Mouse (Mus musculus) embryonic facial prominence, embryonic 14.5 days (tissue): ENCODE measurements around the gene Ttll10. TPM values are rescaled to one million over a fixed set of nuclear protein-coding genes. Genes with fewer than 3 reads are reported as not detected.

Experiments used
- ATAC-seq: fragments of 200-750 bp; cut with Nextera tagmentation; 2 replicates; pipeline ENCODE4 v1.8.0; 2017; ENCODE audit warnings: low read depth, moderate number of reproducible peaks, moderate TSS enrichment
- DNase-seq: peaks from one replicate; pipeline ENCODE4 v3.0.0-alpha.2; 2015; ENCODE audit warnings: low spot score
- H3K27ac ChIP-seq: fragments of 300-500 bp; sonication (generic); replicated peaks from 2 replicates; pipeline ENCODE4 v1.5.1; 2014; ENCODE audit warnings: low read depth, mild to moderate bottlenecking, low read length, moderate library complexity
- H3K27me3 ChIP-seq: fragments of 300-500 bp; sonication (generic); replicated peaks from 2 replicates; pipeline ENCODE4 v1.6.1; 2014; ENCODE audit warnings: low read length; ENCODE audit not compliant: control insufficient read depth, insufficient read depth
- H3K36me3 ChIP-seq: fragments of 300-500 bp; sonication (generic); 2 replicates; pipeline ENCODE4 v1.6.1; 2014; ENCODE audit warnings: low read length, mixed read lengths; ENCODE audit not compliant: control insufficient read depth, insufficient read depth
- H3K4me1 ChIP-seq: fragments of 300-500 bp; sonication (generic); 2 replicates; pipeline ENCODE4 v1.6.1; 2014; ENCODE audit warnings: antibody characterized with exemption, low read length; ENCODE audit not compliant: control insufficient read depth, insufficient read depth
- H3K4me2 ChIP-seq: fragments of 300-500 bp; sonication (generic); 2 replicates; pipeline ENCODE4 v1.6.1; 2014; ENCODE audit warnings: low read depth, mild to moderate bottlenecking, low read length, moderate library complexity, mixed read lengths
- H3K4me3 ChIP-seq: fragments of 300-500 bp; sonication (generic); 2 replicates; pipeline ENCODE4 v1.5.1; 2014; ENCODE audit warnings: low read depth, mild to moderate bottlenecking, low read length
- H3K9ac ChIP-seq: fragments of 300-500 bp; sonication (generic); 2 replicates; pipeline ENCODE4 v1.6.1; 2014; ENCODE audit warnings: low read depth, mild to moderate bottlenecking, low read length, moderate library complexity, mixed read lengths
- H3K9me3 ChIP-seq: fragments of 300-500 bp; sonication (generic); 2 replicates; pipeline ENCODE4 v1.6.1; 2016; ENCODE audit warnings: low read length; ENCODE audit not compliant: control insufficient read depth
- WGBS: fragments of 180-500 bp; shearing (Covaris S2); extraction: QIAGEN DNeasy Blood & Tissue Kit; methylation state at CpG from one replicate; pipeline ENCODE4 v1.1.7; 2014; 5-methylcytosine and 5-hydroxymethylcytosine counted together
- polyA plus RNA-seq: library from polyadenylated mRNA; unstranded; fragments of >200 nt; fragmentation: Nextera tagmentation; extraction: Ambion mirVana; gene quantifications from 2 replicates; pipeline ENCODE4 v1.2.1, GENCODE M21; 2014

The Ttll10 gene
- polyA plus RNA-seq, 1 experiment from 2014 or later = 1.2 TPM

DNA sequence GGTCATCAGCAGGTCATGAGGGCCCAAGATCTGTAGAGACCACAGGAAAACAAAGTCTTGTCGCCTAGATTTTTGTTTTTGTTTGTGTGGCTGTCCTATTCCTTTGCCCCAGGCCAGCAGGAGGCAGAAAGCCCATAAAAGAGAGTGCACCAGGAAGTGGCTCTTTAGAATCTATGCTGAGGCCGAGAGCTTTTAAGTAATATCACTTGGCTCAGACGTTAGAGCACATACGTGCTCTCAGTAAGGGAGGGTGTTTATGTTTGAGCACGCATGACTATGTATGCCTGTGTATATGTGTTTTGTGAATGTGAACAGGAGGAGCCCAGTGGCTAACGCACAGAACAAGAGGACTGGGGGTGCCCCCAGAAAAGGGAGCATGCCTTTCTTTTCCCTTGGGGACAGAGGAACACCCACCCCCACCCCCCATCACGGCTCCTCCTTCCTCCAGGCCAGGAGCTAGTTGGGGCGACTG, 17.7 kb upstream of the Ttll10 start:
- no peaks in the 10 kb centered on the region for H3K36me3 ChIP-seq
- peak overlapping the region; percentile 79 for H3K4me2 ChIP-seq
- peaks cover 15% of the 10 kb centered on the region for H3K4me1 ChIP-seq
- ATAC-seq (no peak), DNase-seq (no peak)
- peaks cover 11% of the 10 kb centered on the region; the same call in 1 of the 2 replicates for H3K27me3 ChIP-seq
- H3K9ac ChIP-seq = peak overlapping the region; percentile 55; the same call in 1 of the 2 replicates
- 12% methylated on average over 8 of the region's 8 CpGs for WGBS
- H3K27ac ChIP-seq = peak overlapping the region; percentile 17; the same call in 1 of the 2 replicates
- H3K4me3 ChIP-seq = peak overlapping the region; percentile 43
- H3K9me3 ChIP-seq = no peaks in the 10 kb centered on the region

DNA sequence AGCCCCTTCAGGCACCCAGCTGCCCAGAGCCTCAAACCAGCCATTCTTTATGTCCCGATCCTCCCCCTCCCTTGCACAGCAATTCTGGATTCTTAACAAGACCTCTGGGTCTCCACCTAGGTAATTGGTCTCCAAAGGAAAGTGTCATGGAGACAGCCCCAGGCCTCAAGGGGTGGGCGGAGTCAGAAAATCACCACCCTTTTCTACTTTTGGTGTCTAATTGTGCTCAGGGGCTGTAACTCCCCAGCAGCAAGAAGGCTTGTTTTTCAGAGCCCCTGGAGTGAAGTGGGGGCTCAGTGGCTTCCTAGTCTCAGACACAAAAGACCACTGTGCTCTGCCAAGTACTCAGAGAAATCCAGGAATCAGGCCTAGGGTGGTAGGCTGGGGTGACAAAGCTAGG, 11.5 kb upstream of the Ttll10 start:
- Histone ChIP-seq H3K9ac (no peak overlapping the region), H3K4me1 (peaks cover 7% of the 10 kb centered on the region; the same call in 1 of the 2 replicates), H3K4me3 (no peak overlapping the region), H3K36me3 (no peaks in the 10 kb centered on the region), H3K4me2 (no peak overlapping the region), H3K27ac (0 out of 2 replicates have a peak overlapping the region, but pooled peaks have one; percentile 21), H3K9me3 (no peaks in the 10 kb centered on the region), H3K27me3 (no peaks in the 10 kb centered on the region)
- DNase-seq (peak; percentile 64), ATAC-seq (peak; percentile 80)
- WGBS = 25% methylated on average over 2 of the region's 2 CpGs

DNA sequence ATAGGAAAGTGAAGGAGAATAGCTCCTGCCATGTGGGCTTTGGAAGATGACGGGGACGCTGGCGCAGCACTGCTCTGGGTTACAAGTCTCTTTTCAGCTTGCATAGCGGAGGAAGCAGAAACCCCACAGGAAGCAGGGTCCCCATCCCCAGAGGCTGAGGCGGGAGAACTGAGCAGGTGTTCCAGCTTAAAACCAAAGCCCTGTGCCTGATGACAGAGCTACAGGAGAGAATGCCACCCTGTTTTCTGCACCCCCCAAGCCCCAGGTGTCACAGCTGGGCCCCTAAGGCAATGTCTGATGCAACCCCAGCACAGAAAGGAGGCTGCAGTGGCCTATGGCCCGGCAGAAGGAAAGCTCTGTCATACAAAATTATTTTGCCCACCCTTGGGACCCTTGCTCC, 11.1 kb upstream of the Ttll10 start:
- WGBS = 44% methylated on average over 5 of the region's 6 CpGs
- Histone ChIP-seq H3K9ac (peak overlapping the region; percentile 14; the same call in 1 of the 2 replicates), H3K9me3 (no peaks in the 10 kb centered on the region), H3K27me3 (no peaks in the 10 kb centered on the region), H3K27ac (0 out of 2 replicates have a peak overlapping the region, but pooled peaks have one; percentile 21), H3K4me2 (no peak overlapping the region), H3K4me1 (peaks cover 7% of the 10 kb centered on the region; the same call in 1 of the 2 replicates), H3K36me3 (no peaks in the 10 kb centered on the region), H3K4me3 (no peak overlapping the region)
- DNase-seq (peak; percentile 41), ATAC-seq (peak; percentile 76)

- DNase-seq = no peak
- H3K27ac ChIP-seq = no peak overlapping the region
- 88% methylated on average over 8 of the region's 8 CpGs for whole genome bisulfite sequencing
Measured at GRCm38 (mm10) chr4:156069701-156070100, 10.5 kb upstream of the Ttll10 start.

DNA sequence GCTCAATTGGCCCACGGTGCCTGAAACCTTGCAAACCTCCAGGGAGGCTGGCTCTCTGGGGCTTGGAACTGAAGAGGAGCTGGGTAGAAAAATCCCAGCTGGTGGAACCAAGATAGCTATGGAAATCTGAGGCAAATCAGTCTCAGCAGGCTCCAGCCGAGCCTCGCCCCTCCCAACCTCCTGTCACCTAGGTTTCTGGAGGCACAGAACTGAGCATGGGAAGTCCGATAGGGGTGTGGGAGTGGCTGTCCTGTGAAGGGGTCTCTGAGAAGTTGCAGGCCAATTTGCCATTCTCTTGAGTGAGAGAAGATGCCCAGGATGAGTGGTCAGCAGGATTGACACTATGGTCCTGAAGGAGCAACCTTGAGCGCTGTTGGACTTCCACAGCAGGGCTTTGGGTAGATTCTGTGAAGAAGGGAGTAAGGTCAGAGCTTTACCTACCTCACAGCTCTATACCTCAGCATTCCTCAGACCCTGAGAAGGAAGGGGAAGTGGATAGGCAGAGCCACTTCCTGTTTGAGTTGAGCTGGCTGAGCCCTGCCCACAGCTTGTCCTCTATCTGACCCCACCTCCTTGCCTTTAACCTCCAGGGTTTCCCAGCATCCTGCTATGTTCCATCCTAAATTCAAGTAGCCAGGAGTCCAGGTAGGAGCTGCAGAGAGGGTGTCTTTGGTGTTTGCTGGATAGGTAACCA, 8.2 kb upstream of the Ttll10 start:
- H3K4me1 ChIP-seq = peaks cover 7% of the 10 kb centered on the region; the same call in 1 of the 2 replicates
- H3K27me3 ChIP-seq = no peaks in the 10 kb centered on the region
- no peak overlapping the region for H3K4me2 ChIP-seq
- no peak overlapping the region for H3K27ac ChIP-seq
- H3K36me3 ChIP-seq = no peaks in the 10 kb centered on the region
- H3K4me3 ChIP-seq = no peak overlapping the region
- no peaks in the 10 kb centered on the region for H3K9me3 ChIP-seq
- ATAC-seq (no peak), DNase-seq (no peak)
- 76% methylated on average over 5 of the region's 5 CpGs for WGBS
- H3K9ac ChIP-seq = no peak overlapping the region

More at GRCm38 (mm10) chr4:156069701-156070100, 10.5 kb upstream of the Ttll10 start:
- no peak overlapping the region for H3K4me3 ChIP-seq
- peaks cover 7% of the 10 kb centered on the region; the same call in 1 of the 2 replicates for H3K4me1 ChIP-seq
- no peak overlapping the region for H3K9ac ChIP-seq
- no peak for ATAC-seq
- no peak overlapping the region for H3K4me2 ChIP-seq
- H3K27me3 ChIP-seq = no peaks in the 10 kb centered on the region
- no peaks in the 10 kb centered on the region for H3K36me3 ChIP-seq
- no peaks in the 10 kb centered on the region for H3K9me3 ChIP-seq

DNA sequence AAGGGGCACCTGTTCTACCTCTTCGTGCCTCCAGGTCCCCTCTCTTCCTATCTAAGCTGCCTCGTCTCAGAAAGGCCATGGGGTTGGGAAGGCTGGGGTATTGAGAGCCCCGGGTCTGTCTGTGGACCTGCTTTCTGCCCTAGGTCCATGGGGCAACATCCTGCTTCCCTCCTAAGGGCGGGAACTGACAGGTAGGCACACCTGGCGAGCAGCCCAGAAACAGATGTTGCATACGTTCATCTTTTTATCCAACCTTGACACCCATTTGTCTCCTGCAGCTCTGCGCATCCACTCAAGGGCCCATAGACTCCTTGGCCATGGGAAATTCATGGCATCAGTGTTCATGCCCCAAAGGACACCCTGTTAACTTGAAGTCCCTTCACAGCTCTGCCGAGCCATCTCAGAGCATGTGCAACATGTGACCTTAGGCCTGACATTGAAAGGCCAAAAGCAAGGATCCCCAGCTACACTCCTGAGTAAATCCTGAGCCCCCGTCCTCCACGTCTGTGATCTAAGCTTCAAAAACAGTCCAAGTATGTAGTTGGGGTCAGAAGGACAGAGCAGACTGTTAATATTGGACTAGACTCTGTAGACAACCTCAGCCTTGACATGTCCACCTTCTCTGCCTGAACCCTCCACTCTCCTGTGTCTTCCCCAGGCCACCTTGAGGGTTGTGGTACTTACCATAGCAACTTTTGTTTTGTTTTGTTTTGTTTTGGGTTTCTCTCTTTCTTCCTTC, 6.1 kb upstream of the Ttll10 start:
- H3K9ac ChIP-seq = no peak overlapping the region
- peaks cover 4% of the 10 kb centered on the region; the same call in 1 of the 2 replicates for H3K4me1 ChIP-seq
- H3K9me3 ChIP-seq = no peaks in the 10 kb centered on the region
- no peaks in the 10 kb centered on the region for H3K27me3 ChIP-seq
- WGBS = 87% methylated on average over 10 of the region's 10 CpGs
- H3K4me2 ChIP-seq = no peak overlapping the region
- H3K4me3 ChIP-seq = no peak overlapping the region
- no peak overlapping the region for H3K27ac ChIP-seq
- no peak for DNase-seq
- H3K36me3 ChIP-seq = no peaks in the 10 kb centered on the region
- no peak for ATAC-seq

DNA sequence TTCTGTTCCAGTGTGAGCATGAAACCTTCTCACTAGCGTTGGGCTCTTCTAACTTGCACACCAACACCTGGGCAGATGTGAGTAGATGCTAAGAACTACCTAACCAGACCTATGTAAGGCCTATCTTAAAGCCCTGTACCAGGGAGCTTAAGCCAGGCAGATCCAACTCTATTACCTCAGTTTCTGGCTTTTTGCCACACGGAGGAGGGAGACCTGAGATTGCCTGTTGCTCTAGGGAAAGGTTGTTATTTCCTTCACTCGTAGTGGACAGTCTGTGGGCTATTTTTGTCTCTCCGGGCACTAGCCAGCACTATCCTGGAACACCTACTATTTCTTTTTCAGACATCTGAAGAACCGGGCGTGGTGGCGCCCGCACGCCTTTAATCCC, 5.3 kb upstream of the Ttll10 start:
- H3K4me1 ChIP-seq = no peaks in the 10 kb centered on the region; the same call in 1 of the 2 replicates
- H3K4me2 ChIP-seq = no peak overlapping the region
- H3K36me3 ChIP-seq = no peaks in the 10 kb centered on the region
- ATAC-seq = no peak
- no peak overlapping the region for H3K9ac ChIP-seq
- no peak overlapping the region for H3K4me3 ChIP-seq
- H3K27ac ChIP-seq = peak overlapping the region; percentile 17; the same call in 1 of the 2 replicates
- DNase-seq = peak; percentile 42
- 80% methylated on average over 9 of the region's 9 CpGs for WGBS
- H3K9me3 ChIP-seq = no peaks in the 10 kb centered on the region
- no peaks in the 10 kb centered on the region for H3K27me3 ChIP-seq

GRCm38 (mm10) chr4:156063861-156064509, 4.8 kb upstream of the Ttll10 start:
- Histone ChIP-seq H3K4me3 (no peak overlapping the region), H3K36me3 (no peaks in the 10 kb centered on the region), H3K4me1 (no peaks in the 10 kb centered on the region; the same call in 1 of the 2 replicates), H3K27ac (peak overlapping the region; percentile 17; the same call in 1 of the 2 replicates), H3K4me2 (no peak overlapping the region), H3K9me3 (no peaks in the 10 kb centered on the region), H3K27me3 (no peaks in the 10 kb centered on the region), H3K9ac (peak overlapping the region; percentile 36; the same call in 1 of the 2 replicates)
- DNase-seq = peak; percentile 46
- WGBS = 10% methylated on average over 4 of the region's 4 CpGs
- no peak for ATAC-seq
